ENCODE assay signal across 32 mouse cellular contexts in genomic region chr6:26490321-26490720, GRCm38 (mm10).
"Had no signal": no experiment of that assay in that cellular context is flagged by ENCODE, and none has a peak within 500 bp of the region (broad histone marks: within the 10 kb centered on the region; RNA-seq: fewer than 3 reads in every experiment).

No protein-coding gene starts in this region.

- DNase-seq: left cerebral cortex, postnatal 4 days; liver, embryonic 13.5 days; liver, postnatal 0 days; lung, adult 18-20 months; lung, adult 2 months; lung, embryonic 14.5 days; lung, postnatal 10 days; lung, postnatal 14 days; lung, postnatal 36 days; lung, postnatal 4 days; midbrain, embryonic 14.5 days had no signal

- ATAC-seq: liver, embryonic 12.5 days; liver, postnatal 0 days; lung, postnatal 0 days; midbrain, embryonic 13.5 days; midbrain, embryonic 15.5 days; midbrain, embryonic 16.5 days had no signal

- H3K9ac ChIP-seq: limb, embryonic 12.5 days; limb, embryonic 13.5 days; limb, embryonic 15.5 days; liver, embryonic 12.5 days; liver, embryonic 13.5 days; liver, embryonic 14.5 days; liver, embryonic 15.5 days; liver, postnatal 0 days; lung, embryonic 14.5 days; lung, embryonic 15.5 days; midbrain, embryonic 12.5 days; midbrain, embryonic 13.5 days; midbrain, embryonic 15.5 days; neural tube, embryonic 12.5 days; neural tube, embryonic 13.5 days had no signal

- H3K36me3 ChIP-seq: limb, embryonic 10.5 days; limb, embryonic 12.5 days; limb, embryonic 13.5 days; limb, embryonic 15.5 days; liver, embryonic 12.5 days; liver, embryonic 13.5 days; liver, embryonic 15.5 days; lung, embryonic 15.5 days; midbrain, embryonic 10.5 days; midbrain, embryonic 12.5 days; midbrain, embryonic 13.5 days; midbrain, embryonic 15.5 days; neural tube, embryonic 12.5 days; neural tube, embryonic 13.5 days had no signal

- H3K4me1 ChIP-seq: limb, embryonic 10.5 days; limb, embryonic 12.5 days; limb, embryonic 13.5 days; limb, embryonic 15.5 days; liver, embryonic 12.5 days; liver, embryonic 13.5 days; liver, embryonic 15.5 days; lung, embryonic 15.5 days; megakaryocyte, embryonic 14.5 days; midbrain, embryonic 10.5 days; midbrain, embryonic 12.5 days; midbrain, embryonic 13.5 days; midbrain, embryonic 15.5 days; neural tube, embryonic 12.5 days; neural tube, embryonic 13.5 days had no signal

- H3K27me3 ChIP-seq: limb, embryonic 12.5 days; limb, embryonic 13.5 days; limb, embryonic 15.5 days; liver, embryonic 12.5 days; liver, embryonic 13.5 days; liver, embryonic 15.5 days; lung, embryonic 15.5 days; megakaryocyte, embryonic 14.5 days; midbrain, embryonic 12.5 days; midbrain, embryonic 13.5 days; midbrain, embryonic 15.5 days; neural tube, embryonic 12.5 days; neural tube, embryonic 13.5 days had no signal

- H3K4me3 ChIP-seq: limb, embryonic 10.5 days; limb, embryonic 12.5 days; limb, embryonic 13.5 days; limb, embryonic 15.5 days; liver, embryonic 12.5 days; liver, embryonic 13.5 days; liver, embryonic 15.5 days; lung, embryonic 15.5 days; megakaryocyte, embryonic 14.5 days; midbrain, embryonic 10.5 days; midbrain, embryonic 12.5 days; midbrain, embryonic 13.5 days; midbrain, embryonic 15.5 days; myocyte; neural tube, embryonic 12.5 days; neural tube, embryonic 13.5 days had no signal

- H3K4me2 ChIP-seq: limb, embryonic 12.5 days; limb, embryonic 13.5 days; limb, embryonic 15.5 days; liver, embryonic 11.5 days; liver, embryonic 12.5 days; liver, embryonic 13.5 days; liver, embryonic 15.5 days; lung, embryonic 14.5 days; lung, embryonic 15.5 days; midbrain, embryonic 11.5 days; midbrain, embryonic 12.5 days; midbrain, embryonic 13.5 days; midbrain, embryonic 15.5 days; neural tube, embryonic 12.5 days; neural tube, embryonic 13.5 days had no signal

- H3K9me3 ChIP-seq: limb, embryonic 10.5 days; limb, embryonic 12.5 days; limb, embryonic 13.5 days; limb, embryonic 15.5 days; liver, embryonic 12.5 days; liver, embryonic 13.5 days; liver, embryonic 15.5 days; lung, embryonic 15.5 days; megakaryocyte, embryonic 14.5 days; midbrain, embryonic 10.5 days; midbrain, embryonic 12.5 days; midbrain, embryonic 13.5 days; midbrain, embryonic 15.5 days; neural tube, embryonic 12.5 days; neural tube, embryonic 13.5 days had no signal

- H3K27ac ChIP-seq: limb, embryonic 10.5 days; limb, embryonic 12.5 days; limb, embryonic 13.5 days; limb, embryonic 15.5 days; liver, embryonic 12.5 days; liver, embryonic 13.5 days; liver, embryonic 14.5 days; liver, embryonic 15.5 days; lung, embryonic 15.5 days; macrophage; midbrain, embryonic 10.5 days; midbrain, embryonic 12.5 days; midbrain, embryonic 13.5 days; midbrain, embryonic 15.5 days; neural tube, embryonic 12.5 days; neural tube, embryonic 13.5 days had no signal
